Mouse (Mus musculus) embryonic stem cell, embryonic (primary cell): ENCODE results near the gene Vmn2r83.

Experiments used
- CTCF ChIA-PET, 4 experiments: fragments of 300-600 bp in 2 of 4; fragments of 350-600 bp in 2 of 4; sonication (Branson Sonifier 250); formaldehyde crosslinking; loops; one replicate each; lab custom pipeline; 2022; ENCODE audit warnings: inconsistent platforms in 2 of 4; lab: Charles Lee
- POLR2A ChIA-PET, 4 experiments: fragments of 300-600 bp in 2 of 4; fragments of 350-600 bp in 2 of 4; sonication (Branson Sonifier 250); formaldehyde crosslinking; loops; one replicate each; lab custom pipeline; 2022; ENCODE audit warnings: antibody characterized with exemption in 4 of 4, inconsistent platforms in 1 of 4; lab: Charles Lee

Gene Vmn2r83

DNA sequence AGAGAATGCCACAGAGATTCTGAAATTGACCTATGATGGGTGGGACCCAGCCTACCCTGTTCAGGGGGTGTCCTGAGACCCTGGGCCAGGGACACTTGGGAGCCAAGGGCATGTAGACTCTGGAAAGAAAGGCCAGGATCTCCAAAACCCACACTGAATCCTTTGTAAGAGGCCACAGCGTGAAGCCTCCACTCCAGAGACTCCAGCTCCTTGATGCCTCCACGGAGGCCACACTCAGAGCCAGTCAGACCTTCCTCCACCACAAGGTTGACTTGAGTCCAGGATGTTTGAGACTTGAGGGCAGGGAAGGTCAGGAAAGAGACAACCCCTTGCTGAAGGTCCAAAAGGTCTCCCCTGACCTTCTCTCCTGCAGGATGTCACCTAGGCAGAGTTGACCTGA is 65.9 kb downstream of the Vmn2r83 start:
- CTCF ChIA-PET: no interaction called here

DNA sequence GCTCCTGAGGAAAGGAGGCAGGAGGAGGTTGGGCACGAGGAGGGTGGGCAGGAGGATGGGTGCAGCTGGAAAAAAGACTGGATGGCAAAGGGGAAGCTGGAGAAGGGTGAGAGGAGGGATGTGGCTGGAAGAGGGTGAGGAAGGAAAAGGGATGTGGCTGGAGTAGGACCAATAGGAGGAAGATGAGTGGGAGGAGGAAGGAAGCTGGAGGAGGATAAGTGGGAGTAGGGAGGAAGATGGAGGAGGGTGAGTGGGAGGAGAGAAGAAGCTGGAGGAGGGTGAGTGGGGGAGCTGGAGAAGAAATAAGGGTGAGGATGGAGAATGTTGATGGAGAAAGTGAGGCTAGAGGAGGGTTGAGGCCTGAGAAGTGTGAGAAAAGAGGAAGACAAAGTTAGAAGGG is 66.9 kb downstream of the Vmn2r83 start:
- CTCF ChIA-PET: interaction anchor here in 2 of 4 experiments (0.6 kb wide), 2 partner anchors 245 to 1106 kb away, joined by 3 read pairs; no protein-coding TSS in a partner anchor
- POLR2A ChIA-PET: no interaction called here

More for the DNA sequence above, 65.9 kb downstream of the Vmn2r83 start:
- POLR2A ChIA-PET: interaction anchor here in 1 of 4 experiments (1.3 to 2.5 kb wide), 3 partner anchors 12 to 21 kb away, joined by 3 to 8 read pairs (median 5); partner anchors contain the start of gene Mier2

DNA sequence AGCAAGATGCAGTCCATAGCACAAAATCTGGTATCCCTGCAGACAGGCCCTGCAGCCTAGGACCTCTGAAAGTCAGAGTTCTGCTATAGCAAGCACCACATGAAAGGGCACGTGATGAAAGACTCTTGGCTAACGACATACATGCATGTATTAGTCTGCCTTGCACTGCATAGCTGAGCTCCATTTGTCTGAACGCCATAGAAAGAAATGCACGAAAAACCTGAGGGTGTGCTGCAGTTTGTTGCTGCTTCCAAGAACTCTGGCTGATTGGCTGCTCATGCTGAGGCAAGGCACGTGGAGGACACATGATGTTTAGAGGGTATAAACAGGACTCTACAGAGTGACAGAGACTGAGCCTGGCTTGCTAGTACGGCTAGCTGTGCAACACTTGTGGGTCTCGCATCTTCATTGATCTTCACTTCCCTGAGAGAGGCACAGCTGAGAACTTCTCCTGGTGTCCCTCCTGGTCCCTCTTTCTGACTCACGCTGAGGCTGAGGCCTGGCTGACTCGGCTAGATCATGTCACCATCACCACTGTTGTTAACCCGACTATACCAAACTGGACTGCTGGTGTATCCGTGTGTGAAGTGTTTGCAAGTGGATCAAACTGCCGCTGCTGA is 68.0 kb downstream of the Vmn2r83 start:
- ChIA-PET CTCF (no interaction called here), POLR2A (no interaction called here)

DNA sequence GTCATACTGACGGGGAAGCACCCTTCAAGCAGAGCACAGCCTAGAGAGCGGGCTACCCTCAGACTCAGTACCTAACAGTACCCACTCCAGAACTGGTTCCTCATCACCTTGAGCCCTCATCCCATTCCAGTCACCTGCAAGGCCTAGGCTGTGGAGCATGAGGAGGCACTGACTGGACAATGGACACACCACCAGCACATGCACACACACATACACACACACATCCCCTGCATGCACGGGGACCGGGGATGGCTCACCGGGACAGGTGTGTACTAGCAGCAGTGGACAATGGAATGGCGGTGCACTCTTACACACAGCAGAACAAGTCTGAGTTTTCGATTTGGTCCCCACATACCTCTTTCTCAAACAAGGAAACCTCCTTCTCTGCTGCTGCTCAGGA is 68.7 kb downstream of the Vmn2r83 start:
- POLR2A ChIA-PET: interaction anchor here in 2 of 4 experiments (0.6 to 1.1 kb wide), 2 partner anchors 16 to 73 kb away, joined by 3 to 5 read pairs; no protein-coding TSS in a partner anchor
- CTCF ChIA-PET: no interaction called here

DNA sequence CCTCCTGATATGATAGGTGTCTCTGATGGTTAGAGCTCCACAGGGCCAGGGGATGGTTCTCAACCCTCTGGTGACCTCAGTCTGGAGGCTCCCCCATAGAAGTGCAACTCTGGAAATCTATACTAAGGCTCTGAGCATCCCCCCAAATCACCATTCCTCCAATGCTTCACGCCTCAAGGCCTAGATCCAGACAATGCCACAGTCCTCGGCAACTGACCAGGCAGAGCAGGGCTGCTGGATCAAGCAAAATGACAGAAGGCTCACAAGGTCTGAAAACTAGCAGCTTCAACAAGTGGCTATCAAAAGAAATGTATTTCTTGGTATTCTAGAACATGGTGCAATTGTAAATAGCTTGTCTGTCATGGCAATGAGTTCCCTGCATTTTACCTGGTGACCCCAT is 69.2 kb downstream of the Vmn2r83 start:
- ChIA-PET POLR2A (interaction anchor here in 2 of 4 experiments (0.6 to 1.1 kb wide), 2 partner anchors 16 to 73 kb away, joined by 3 to 5 read pairs; no protein-coding TSS in a partner anchor), CTCF (interaction anchor here in 2 of 4 experiments (0.6 kb wide), 2 partner anchors 109 to 247 kb away, joined by 3 to 5 read pairs; no protein-coding TSS in a partner anchor)

DNA sequence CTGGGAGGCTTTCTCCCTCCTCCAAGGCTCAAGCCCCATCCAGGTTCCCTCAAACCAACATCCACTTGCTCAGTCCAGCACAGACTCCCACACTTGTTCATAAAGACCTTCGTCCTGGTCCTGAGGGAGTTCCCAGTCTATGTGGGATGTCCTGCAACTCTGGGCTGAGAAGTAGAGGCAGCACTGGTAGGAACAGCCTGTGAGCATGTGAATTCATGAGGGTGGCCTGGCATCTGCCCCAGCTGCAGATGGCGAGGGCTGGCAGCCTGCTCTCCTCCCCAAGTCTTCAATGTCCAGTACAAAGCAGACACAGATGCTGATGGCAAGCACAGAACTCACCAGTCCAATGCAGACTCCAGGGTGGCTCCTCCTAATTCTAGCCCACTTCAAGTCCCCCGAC is 69.8 kb downstream of the Vmn2r83 start:
- CTCF ChIA-PET: interaction anchor here in 2 of 4 experiments (0.6 kb wide), 2 partner anchors 108 to 247 kb away, joined by 3 to 5 read pairs; no protein-coding TSS in a partner anchor
- POLR2A ChIA-PET: interaction anchor here in 1 of 4 experiments (1.1 kb wide), 1 partner anchor 15 kb away, joined by 5 read pairs; no protein-coding TSS in a partner anchor

DNA sequence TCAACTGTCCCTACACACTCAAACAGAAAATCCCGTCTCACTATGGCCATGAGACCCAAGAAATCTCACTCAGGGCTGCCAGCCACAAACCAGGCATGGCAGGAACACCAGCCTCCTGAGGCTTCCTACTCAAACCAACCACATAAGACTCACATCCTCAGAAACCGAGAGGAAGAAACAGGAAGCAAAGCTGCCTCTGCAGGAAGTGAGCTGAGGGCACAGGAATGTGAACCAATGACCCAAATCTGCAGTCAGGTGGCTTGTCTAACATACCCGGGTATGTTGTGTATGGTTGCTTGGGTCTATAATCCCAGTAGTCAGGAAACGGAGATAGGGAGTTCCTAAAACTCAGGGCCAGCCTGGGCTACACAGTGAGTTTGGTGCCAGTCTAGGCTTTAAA is 70.3 kb downstream of the Vmn2r83 start:
- ChIA-PET POLR2A (interaction anchor here in 1 of 4 experiments (0.5 to 0.6 kb wide), 2 partner anchors 20 to 1030 kb away, joined by 3 to 4 read pairs; no protein-coding TSS in a partner anchor), CTCF (no interaction called here)

DNA sequence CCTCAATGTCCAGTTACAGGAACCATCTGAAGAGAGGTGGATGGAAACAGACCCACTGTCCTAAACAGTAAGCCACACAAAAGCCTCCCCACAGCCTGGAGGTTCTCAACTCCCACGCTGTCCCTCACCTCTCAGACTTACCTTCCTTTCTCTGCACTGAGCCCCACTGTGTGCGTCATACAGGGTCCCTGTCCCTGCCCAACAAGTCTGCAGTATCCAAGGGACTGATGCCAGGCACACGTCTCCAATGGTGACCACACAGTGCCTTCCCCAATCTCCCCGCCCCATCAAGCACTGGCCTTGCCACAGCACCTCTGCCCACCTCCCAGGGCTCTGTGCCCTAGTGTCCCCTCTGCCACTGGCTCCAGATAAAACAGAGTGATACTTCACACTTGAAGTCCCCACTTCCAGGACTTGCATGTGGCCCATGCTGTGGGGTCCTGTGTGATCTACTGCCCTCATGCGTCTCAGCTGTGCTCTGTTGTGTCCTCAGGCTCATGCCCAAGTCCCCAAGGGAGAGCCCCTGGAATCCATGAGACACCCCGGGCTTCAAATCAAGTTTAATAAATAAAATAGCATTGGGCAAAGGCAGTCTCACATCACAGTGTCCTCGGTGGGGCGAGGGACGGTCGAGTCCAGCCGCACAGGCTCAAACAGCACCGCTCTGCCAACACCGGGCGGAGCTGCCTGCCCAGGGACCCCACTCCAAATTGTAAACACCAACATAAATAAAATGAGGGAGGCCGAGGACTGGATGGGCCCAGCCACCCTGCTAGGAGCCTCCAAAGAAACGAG is 71.4 kb downstream of the Vmn2r83 start:
- ChIA-PET POLR2A (no interaction called here), CTCF (interaction anchor here in 2 of 4 experiments (0.5 to 0.7 kb wide), 2 partner anchors 1103 to 1917 kb away, joined by 3 to 4 read pairs; no protein-coding TSS in a partner anchor)

DNA sequence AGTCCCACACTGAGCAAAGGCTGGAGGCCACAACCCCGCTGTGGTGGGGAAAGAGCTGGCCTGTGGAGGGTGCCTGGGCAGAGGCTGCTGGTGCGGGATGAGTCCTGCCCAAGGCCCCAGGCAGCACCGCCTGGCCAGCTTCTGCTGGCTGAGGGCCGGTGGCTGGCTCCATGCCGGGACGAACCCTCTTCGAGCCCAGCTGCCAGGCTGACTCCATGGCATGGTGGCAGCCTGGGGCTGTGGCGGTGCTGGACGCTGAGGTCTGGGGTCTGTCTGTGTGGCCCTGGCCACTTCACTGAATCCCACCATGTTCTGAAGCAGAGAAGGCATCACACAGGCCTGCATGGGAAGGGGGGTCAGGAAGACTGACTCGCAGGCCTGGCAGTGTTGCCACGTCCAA is 72.2 kb downstream of the Vmn2r83 start:
- POLR2A ChIA-PET: interaction anchor here in 1 of 4 experiments (0.5 to 4.8 kb wide), 3 partner anchors 14 to 1306 kb away, joined by 4 to 24 read pairs (median 7); partner anchors contain the start of gene Mier2
- CTCF ChIA-PET: interaction anchor here in 1 of 4 experiments (0.7 kb wide), 1 partner anchor 1104 kb away, joined by 4 read pairs; no protein-coding TSS in a partner anchor

DNA sequence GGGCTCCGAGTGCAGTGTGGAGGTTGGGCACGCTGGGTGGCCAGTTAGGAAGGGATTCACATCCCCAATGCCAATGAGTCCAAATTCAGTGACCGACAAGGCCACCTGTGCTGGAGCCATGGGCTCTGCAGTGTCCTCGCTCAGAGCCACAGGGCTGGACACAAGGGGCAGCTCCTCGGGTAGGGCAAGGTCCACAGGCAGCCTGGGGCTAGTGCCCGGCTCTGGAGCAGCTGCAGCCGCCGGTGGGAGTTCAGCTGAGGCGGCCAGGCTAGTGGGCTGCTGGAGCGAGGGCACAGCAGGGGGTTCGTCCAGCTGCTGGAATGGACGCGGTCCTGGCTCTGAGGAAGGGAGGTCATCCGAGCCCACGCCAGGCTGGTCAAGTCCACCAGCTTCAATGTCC is 73.0 kb downstream of the Vmn2r83 start:
- POLR2A ChIA-PET: interaction anchor here in 3 of 4 experiments (0.6 to 4.8 kb wide), 7 partner anchors 13 to 1081 kb away, joined by 3 to 24 read pairs (median 3); partner anchors contain the start of genes Mier2 (in 2 of the 3) and Shc2 (in 1 of the 3)
- CTCF ChIA-PET: interaction anchor here in 1 of 4 experiments (0.7 kb wide), 1 partner anchor 9 kb away, joined by 4 read pairs; no protein-coding TSS in a partner anchor

DNA sequence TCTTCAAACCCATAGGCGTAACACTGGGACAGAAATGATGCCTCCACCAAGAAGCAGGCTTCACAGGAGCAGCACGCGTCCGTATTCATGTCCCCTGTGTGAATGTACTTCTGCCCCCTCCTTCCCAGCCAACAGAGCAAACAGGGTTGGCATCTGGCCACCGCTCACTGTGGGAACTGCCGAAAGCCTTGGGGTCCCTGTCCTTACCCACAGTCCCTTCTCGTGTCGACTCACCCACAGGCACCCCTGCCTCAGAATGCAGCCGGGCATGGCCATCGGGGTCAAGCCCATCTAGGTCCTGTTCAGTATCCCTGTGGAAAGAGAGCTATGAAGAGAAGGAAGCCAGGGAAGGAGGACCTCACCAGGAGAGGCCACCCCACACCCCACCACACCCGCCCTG is 73.6 kb downstream of the Vmn2r83 start:
- POLR2A ChIA-PET: interaction anchor here in 2 of 4 experiments (1.2 to 4.8 kb wide), 3 partner anchors 12 to 96 kb away, joined by 3 to 24 read pairs (median 3); partner anchors contain the start of genes Mier2 (in 2 of the 2) and Shc2 (in 1 of the 2)
- CTCF ChIA-PET: no interaction called here
